Mouse (Mus musculus) kidney, embryonic 15.5 days (tissue): ENCODE results near the gene Mtif2. TPM values are rescaled to one million over a fixed set of nuclear protein-coding genes. Genes with fewer than 3 reads are reported as not detected.

Experiments
- ATAC-seq: fragments of 200-750 bp; cut with Nextera tagmentation; replicated peaks from 2 replicates; pipeline ENCODE4 v1.8.0; 2017; ENCODE audit warnings: moderate TSS enrichment; ENCODE audit not compliant: low FRiP score
- H3K27ac ChIP-seq: fragments of 300-500 bp; sonication (generic); 2 replicates; pipeline ENCODE4 v1.5.1; 2015; ENCODE audit warnings: mild to moderate bottlenecking, inconsistent platforms
- H3K27me3 ChIP-seq: fragments of 300-500 bp; sonication (generic); 2 replicates; pipeline ENCODE4 v1.6.1; 2015; ENCODE audit warnings: inconsistent platforms
- H3K36me3 ChIP-seq: fragments of 300-500 bp; sonication (generic); 2 replicates; pipeline ENCODE4 v1.6.1; 2015; ENCODE audit warnings: inconsistent platforms
- H3K4me1 ChIP-seq: fragments of 300-500 bp; sonication (generic); 2 replicates; pipeline ENCODE4 v1.6.1; 2015; ENCODE audit warnings: inconsistent platforms
- H3K4me2 ChIP-seq: fragments of 300-500 bp; sonication (generic); 2 replicates; pipeline ENCODE4 v1.6.1; 2015; ENCODE audit warnings: moderate library complexity, mild to moderate bottlenecking, inconsistent platforms
- H3K4me3 ChIP-seq: fragments of 300-500 bp; sonication (generic); replicated peaks from 2 replicates; pipeline ENCODE4 v1.5.1; 2015; ENCODE audit warnings: mild to moderate bottlenecking, inconsistent platforms
- H3K9ac ChIP-seq: fragments of 300-500 bp; sonication (generic); 2 replicates; pipeline ENCODE4 v1.6.1; 2015; ENCODE audit warnings: mild to moderate bottlenecking, inconsistent platforms
- H3K9me3 ChIP-seq: fragments of 300-500 bp; sonication (generic); replicated peaks from 2 replicates; pipeline ENCODE4 v1.6.1; 2016; ENCODE audit warnings: inconsistent platforms
- WGBS: fragments of 180-500 bp; shearing (Covaris S2); methylation state at CpG from one replicate; pipeline ENCODE4 v1.1.7; 2015; ENCODE audit warnings: mixed read lengths; 5-methylcytosine and 5-hydroxymethylcytosine counted together
- polyA plus RNA-seq: library from polyadenylated mRNA; unstranded; fragments of >200 nt; fragmentation: Nextera tagmentation; extraction: Ambion mirVana; gene quantifications from 2 replicates; pipeline ENCODE4 v1.2.1, GENCODE M21; 2015

The Mtif2 gene
- polyA plus RNA-seq: 47.0 and 50.7 TPM in 2 replicates

GRCm38 (mm10) chr11:29525988-29526794, at the start of gene Mtif2:
Gene Mtif2 (plus strand): TSS chr11:29526408.
- 3% methylated on average over 47 of the region's 47 CpGs for WGBS
- Histone ChIP-seq H3K27me3 (no peaks in the 10 kb centered on the region), H3K9ac (peak within 1 kb of the TSS; percentile 66)

DNA sequence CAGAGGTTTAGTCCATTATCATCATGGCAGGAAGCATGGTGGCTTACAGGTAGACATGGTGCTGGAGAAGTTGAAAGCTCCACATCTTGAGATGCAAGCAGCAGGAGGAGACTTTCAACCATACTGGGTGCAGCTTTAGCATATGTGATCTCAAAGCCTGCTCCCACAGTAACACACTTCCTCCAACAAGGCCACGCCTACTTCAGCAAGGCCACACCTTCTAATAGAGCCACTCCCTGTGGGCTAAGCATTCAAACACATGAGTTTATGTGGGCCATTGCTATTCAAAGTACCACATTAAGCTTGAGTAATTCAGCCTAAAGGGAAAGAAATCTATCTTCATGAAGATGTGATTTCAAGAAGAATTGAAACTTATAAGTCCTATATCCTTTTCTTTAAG, 33.1 kb upstream of the Mtif2 start:
- 89% methylated on average over 1 of the region's 1 CpGs for WGBS
- Histone ChIP-seq H3K4me3 (no peak overlapping the region), H3K9me3 (no peaks in the 10 kb centered on the region), H3K4me1 (no peaks in the 10 kb centered on the region), H3K9ac (no peak overlapping the region), H3K27ac (no peak overlapping the region), H3K36me3 (peaks cover 39% of the 10 kb centered on the region), H3K4me2 (no peak overlapping the region), H3K27me3 (no peaks in the 10 kb centered on the region)
- ATAC-seq: no peak

More at GRCm38 (mm10) chr11:29525988-29526794, at the start of gene Mtif2:
- peak; percentile 98 for ATAC-seq
- peak within 1 kb of the TSS; percentile 91 for H3K27ac ChIP-seq
- peaks cover 10% of the 10 kb centered on the region for H3K4me1 ChIP-seq
- peaks cover 14% of the 10 kb centered on the region for H3K36me3 ChIP-seq
- peak within 1 kb of the TSS; percentile 68 for H3K4me2 ChIP-seq
- peak within 1 kb of the TSS; percentile 75 for H3K4me3 ChIP-seq
- H3K9me3 ChIP-seq: no peaks in the 10 kb centered on the region

DNA sequence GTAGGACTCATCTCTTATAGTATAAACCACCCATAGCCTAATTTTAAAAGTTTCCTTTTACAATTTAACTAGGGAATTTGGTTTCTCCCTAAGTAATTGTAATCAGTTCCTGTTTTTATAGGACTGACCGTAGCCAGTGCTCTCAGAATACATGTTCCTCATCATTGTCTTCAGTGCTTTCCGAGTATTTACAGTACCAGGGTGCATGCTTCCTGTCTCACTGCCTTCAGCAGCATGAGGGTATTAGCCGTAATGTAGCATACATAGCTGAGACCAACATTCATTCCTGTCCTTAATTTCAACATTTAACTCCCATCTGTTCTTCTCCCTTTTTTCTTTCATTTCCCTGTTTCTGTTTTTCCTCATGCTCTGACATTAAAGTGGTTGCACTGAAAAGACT, 29.2 kb upstream of the Mtif2 start:
- 80% methylated on average over 3 of the region's 3 CpGs for WGBS
- H3K27ac ChIP-seq: no peak overlapping the region

DNA sequence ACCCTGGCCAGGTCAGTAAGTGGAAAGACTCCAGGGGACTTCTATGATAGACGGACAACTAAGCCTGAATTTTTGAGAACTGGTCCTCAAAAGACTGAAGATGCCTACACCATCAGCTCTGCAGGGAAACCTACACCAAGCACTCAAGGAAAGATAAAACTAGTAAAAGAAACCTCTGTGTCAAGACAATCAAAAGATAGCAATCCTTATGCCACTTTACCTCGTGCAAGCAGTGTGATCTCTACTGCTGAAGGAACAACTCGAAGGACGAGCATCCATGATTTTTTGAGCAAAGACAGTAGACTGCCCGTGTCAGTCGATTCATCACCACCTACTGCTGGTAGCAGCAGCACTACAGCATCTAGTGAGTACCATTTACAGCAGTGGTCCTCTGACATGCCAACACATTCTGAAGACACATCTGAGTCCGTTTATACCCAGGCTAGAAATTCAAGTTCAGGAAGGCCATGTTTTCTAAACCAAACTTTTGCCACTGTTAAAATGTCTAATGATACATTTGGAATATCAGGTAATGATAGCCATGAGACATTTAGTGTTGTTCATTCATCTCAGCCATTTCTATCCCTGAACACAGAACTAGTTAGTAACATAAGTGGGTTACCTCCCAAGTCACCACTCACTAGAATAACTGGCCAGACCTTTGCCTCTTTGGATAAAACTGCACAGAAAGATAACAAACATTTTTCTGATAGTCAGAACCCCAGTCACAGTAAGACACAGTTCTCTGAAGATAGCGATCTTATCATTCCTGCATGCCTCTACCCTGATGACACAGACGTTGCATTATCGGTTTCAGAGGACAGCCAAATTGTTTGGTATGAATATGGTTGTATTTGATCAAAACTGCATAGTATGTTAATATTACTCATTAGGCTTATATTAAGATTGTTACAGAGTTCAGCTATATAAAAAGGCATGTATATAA, 22.0 kb upstream of the Mtif2 start:
- no peak overlapping the region for H3K4me3 ChIP-seq
- no peak overlapping the region for H3K4me2 ChIP-seq
- peaks cover 38% of the 10 kb centered on the region for H3K36me3 ChIP-seq
- H3K27ac ChIP-seq: no peak overlapping the region
- no peaks in the 10 kb centered on the region for H3K4me1 ChIP-seq
- no peak for ATAC-seq
- WGBS: 90% methylated on average over 10 of the region's 10 CpGs
- H3K27me3 ChIP-seq: no peaks in the 10 kb centered on the region
- H3K9ac ChIP-seq: no peak overlapping the region
- no peaks in the 10 kb centered on the region for H3K9me3 ChIP-seq

More for the DNA sequence above, 29.2 kb upstream of the Mtif2 start:
- Histone ChIP-seq H3K9ac (no peak overlapping the region), H3K36me3 (peaks cover 36% of the 10 kb centered on the region), H3K4me2 (no peak overlapping the region), H3K4me3 (no peak overlapping the region), H3K27me3 (no peaks in the 10 kb centered on the region), H3K4me1 (no peaks in the 10 kb centered on the region), H3K9me3 (no peaks in the 10 kb centered on the region)
- no peak for ATAC-seq

DNA sequence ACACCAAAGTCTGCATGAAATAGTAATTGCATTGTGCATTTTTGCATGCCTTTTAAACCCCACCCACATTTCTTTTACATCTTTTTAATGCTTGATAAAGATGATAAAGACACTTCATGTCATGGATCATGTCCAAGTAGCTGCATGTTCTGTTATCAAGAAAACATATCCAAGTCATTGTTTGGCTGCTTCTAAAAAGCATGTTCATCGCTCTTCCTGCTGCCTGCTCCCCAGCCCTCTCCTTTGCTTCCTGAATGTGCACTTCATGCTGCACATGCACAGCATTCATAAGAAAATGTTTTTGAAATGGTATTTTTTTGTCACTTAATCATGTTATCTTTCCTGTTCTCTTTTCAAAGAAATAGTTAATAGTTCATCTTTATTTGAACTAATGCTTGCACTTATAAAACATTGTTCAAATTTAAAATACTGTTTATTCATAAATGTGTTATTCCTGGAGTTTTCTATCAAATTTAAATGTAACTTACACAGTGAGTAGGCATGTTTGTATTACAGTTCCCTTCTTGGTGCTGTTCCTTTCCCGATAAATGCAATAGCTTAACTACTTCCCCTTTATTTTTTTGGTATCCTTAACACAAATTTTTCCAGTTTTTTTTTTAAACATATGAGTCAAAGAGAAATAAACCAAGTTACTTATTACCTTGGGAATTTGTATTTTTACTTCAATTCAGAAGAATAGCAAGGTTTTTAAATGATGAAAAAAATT, 21.1 kb upstream of the Mtif2 start:
- 89% methylated on average over 2 of the region's 2 CpGs for WGBS
- H3K4me3 ChIP-seq: no peak overlapping the region

DNA sequence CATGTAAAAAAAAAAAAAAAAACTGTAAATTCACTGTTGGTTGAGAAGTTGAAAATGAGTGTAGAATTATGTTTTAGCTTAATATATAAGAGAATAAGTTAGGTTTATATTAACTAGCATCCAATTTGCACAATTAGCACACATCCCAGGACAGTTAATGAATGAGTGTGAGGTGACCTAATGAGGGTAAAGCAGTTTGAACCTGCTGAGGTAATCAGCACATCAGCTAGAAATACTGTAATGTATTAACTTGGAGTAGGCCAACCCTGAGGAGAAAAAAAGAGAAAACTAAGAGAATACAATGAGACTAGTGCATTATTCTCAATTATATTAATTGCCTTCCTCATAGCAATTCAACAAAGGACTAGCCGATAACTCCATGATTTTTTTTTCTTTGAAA, 16.8 kb upstream of the Mtif2 start:
- ATAC-seq: no peak
- Histone ChIP-seq H3K4me1 (peaks cover 8% of the 10 kb centered on the region; the same call in 1 of the 2 replicates), H3K9me3 (no peaks in the 10 kb centered on the region), H3K4me2 (no peak overlapping the region), H3K27me3 (no peaks in the 10 kb centered on the region), H3K27ac (no peak overlapping the region), H3K36me3 (peaks cover 30% of the 10 kb centered on the region), H3K9ac (no peak overlapping the region), H3K4me3 (no peak overlapping the region)
- 93% methylated on average over 1 of the region's 1 CpGs for WGBS

More for the DNA sequence above, 21.1 kb upstream of the Mtif2 start:
- Histone ChIP-seq H3K9ac (no peak overlapping the region), H3K9me3 (no peaks in the 10 kb centered on the region), H3K27me3 (no peaks in the 10 kb centered on the region), H3K4me1 (no peaks in the 10 kb centered on the region), H3K36me3 (peaks cover 33% of the 10 kb centered on the region), H3K4me2 (no peak overlapping the region), H3K27ac (no peak overlapping the region)
- ATAC-seq: no peak

- H3K9me3 ChIP-seq: no peaks in the 10 kb centered on the region
- peaks cover 19% of the 10 kb centered on the region for H3K36me3 ChIP-seq
- no peak overlapping the region for H3K9ac ChIP-seq
- H3K4me1 ChIP-seq: peaks cover 8% of the 10 kb centered on the region; the same call in 1 of the 2 replicates
- WGBS: 88% methylated on average over 4 of the region's 4 CpGs
- H3K4me2 ChIP-seq: no peak overlapping the region
- no peaks in the 10 kb centered on the region for H3K27me3 ChIP-seq
- H3K4me3 ChIP-seq: no peak overlapping the region
- no peak overlapping the region for H3K27ac ChIP-seq
- ATAC-seq: no peak
Observed at GRCm38 (mm10) chr11:29512818-29513535, 13.2 kb upstream of the Mtif2 start.

DNA sequence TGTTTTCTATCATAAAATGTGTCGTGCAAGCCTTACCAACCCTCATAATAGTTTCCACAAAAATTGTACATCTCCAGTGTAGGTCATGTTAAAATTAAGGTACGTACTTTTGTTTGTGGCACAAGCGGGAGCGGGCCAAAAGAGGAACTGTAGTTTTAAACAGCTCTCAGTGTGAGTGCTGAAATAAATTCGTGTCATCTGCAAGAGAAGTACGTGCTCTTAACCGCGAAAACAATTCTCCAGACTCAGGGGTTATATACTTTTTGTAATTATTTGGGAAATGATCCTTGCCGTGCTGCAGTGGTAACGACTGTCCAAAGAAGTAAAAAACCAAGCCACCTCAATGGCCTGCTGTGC, 11.9 kb upstream of the Mtif2 start:
- peak overlapping the region; percentile 74 for H3K4me2 ChIP-seq
- WGBS: 25% methylated on average over 10 of the region's 10 CpGs
- H3K27me3 ChIP-seq: no peaks in the 10 kb centered on the region
- H3K9me3 ChIP-seq: no peaks in the 10 kb centered on the region
- peak overlapping the region; percentile 72 for H3K9ac ChIP-seq
- H3K4me3 ChIP-seq: peak overlapping the region; percentile 75
- 0 out of 2 replicates have a peak, but pooled peaks have one; percentile 3 for ATAC-seq
- H3K27ac ChIP-seq: peak overlapping the region; percentile 86
- peaks cover 19% of the 10 kb centered on the region for H3K36me3 ChIP-seq
- peaks cover 8% of the 10 kb centered on the region; the same call in 1 of the 2 replicates for H3K4me1 ChIP-seq

DNA sequence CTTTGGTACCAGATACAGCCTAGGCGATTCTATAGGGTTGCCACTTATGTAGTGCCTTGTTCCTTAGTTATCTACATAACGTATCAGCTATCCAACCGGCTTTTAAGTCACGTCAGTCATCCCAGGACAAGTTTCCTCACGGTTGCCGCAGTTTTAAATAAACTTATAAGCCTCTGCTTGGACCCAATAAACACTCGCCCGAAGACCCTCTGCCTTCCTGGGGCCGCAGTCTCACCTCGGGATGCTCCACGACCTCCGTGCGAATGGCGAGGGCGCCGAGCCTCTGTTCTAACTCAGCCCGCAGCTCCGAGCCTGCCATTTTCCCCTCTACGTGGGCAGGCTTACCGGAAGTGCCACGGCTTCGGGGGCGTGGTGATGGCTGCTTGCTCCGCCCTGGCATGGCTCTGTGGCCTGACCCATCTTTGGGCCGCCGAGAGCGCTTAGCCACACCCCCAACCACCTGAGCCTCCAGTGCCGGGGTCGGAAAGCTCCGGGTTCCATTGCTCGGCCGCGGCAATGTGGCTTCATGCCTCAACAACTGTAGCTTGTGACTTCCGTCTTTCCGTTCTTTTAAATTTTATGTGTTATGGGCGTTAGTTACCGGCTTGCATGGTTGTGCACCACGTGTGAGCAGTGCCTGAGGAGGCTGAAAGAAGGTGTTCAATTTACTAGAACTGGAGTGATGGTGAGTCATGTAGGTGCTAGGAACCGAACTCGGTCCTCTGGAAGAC, 11.4 kb upstream of the Mtif2 start, which contains the start of gene Prorsd1:
Gene Prorsd1 (minus strand): TSS at position 352 of the 731 bp plus-strand sequence.
- Histone ChIP-seq H3K36me3 (peaks cover 19% of the 10 kb centered on the region), H3K4me3 (peak within 1 kb of the TSS; percentile 75), H3K27ac (peak within 1 kb of the TSS; percentile 86), H3K4me2 (peak within 1 kb of the TSS; percentile 74), H3K4me1 (peaks cover 8% of the 10 kb centered on the region; the same call in 1 of the 2 replicates), H3K9ac (peak within 1 kb of the TSS; percentile 72), H3K9me3 (no peaks in the 10 kb centered on the region), H3K27me3 (no peaks in the 10 kb centered on the region)
- WGBS: 3% methylated on average over 40 of the region's 40 CpGs
- peak; percentile 100 for ATAC-seq

DNA sequence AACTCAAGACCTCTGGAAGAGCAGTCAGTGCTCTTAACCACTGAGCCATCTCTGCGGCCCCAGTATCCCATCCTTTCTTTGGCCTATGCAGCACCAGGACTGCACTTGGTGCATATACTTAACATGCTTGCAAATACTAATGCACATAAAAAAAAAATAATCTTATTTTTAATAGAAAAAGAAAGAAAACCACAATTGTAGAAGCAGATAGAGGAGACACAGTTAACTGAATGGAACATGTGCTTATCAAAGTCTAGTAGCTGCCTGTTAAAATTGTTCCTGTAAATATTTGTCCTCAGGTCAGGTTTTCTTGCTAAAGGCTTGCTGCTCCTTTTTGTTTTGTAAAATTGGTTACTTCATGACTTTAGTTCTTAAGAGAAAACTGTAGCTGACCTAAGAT, 12.0 kb downstream of the Mtif2 start:
- Histone ChIP-seq H3K4me1 (no peaks in the 10 kb centered on the region), H3K9me3 (no peaks in the 10 kb centered on the region), H3K36me3 (peaks cover 70% of the 10 kb centered on the region), H3K4me2 (no peak overlapping the region), H3K4me3 (no peak overlapping the region), H3K27me3 (no peaks in the 10 kb centered on the region), H3K9ac (no peak overlapping the region), H3K27ac (no peak overlapping the region)
- ATAC-seq: no peak
- WGBS: 97% methylated on average over 1 of the region's 1 CpGs
